Mouse (Mus musculus): ENCODE measurements around the gene Kcng3. TPM values are rescaled to one million over a fixed set of nuclear protein-coding genes. Genes with fewer than 3 reads are reported as not detected.

Gene Kcng3
- polyA plus RNA-seq, 1 experiment from 2014 or later = not detected

- H3K27me3 ChIP-seq (ENCODE audit: low read depth, poor library complexity, severe bottlenecking) = no peaks in the 10 kb centered on the region
- peak overlapping the region; percentile 43; the same call in 1 of the 2 replicates for H3K27ac ChIP-seq (replicated peaks)
- 59% methylated on average over 10 of the region's 10 CpGs for WGBS
- no peaks in the 10 kb centered on the region for H3K9me3 ChIP-seq (replicated peaks)
- H3K36me3 ChIP-seq = no peaks in the 10 kb centered on the region
- H3K4me3 ChIP-seq = no peak overlapping the region
- peak; percentile 55 for DNase-seq (ENCODE audit: low spot score)
- peaks cover 25% of the 10 kb centered on the region for H3K4me1 ChIP-seq
Measured at GRCm38 (mm10) chr17:83563703-83564111, 68.0 kb downstream of the Kcng3 start.

GRCm38 (mm10) chr17:83562153-83563010, 69.3 kb downstream of the Kcng3 start:
- WGBS = 90% methylated on average over 5 of the region's 5 CpGs
- Histone ChIP-seq H3K27ac (replicated peaks) (no peak overlapping the region), H3K27me3 (ENCODE audit: low read depth, poor library complexity, severe bottlenecking) (no peaks in the 10 kb centered on the region), H3K9me3 (replicated peaks) (no peaks in the 10 kb centered on the region), H3K4me1 (peaks cover 21% of the 10 kb centered on the region), H3K36me3 (no peaks in the 10 kb centered on the region), H3K4me3 (no peak overlapping the region)
- no peak for DNase-seq (ENCODE audit: low spot score)

GRCm38 (mm10) chr17:83559081-83559480, 72.6 kb downstream of the Kcng3 start:
- H3K4me1 ChIP-seq = peaks cover 10% of the 10 kb centered on the region
- no peaks in the 10 kb centered on the region for H3K27me3 ChIP-seq (ENCODE audit: low read depth, poor library complexity, severe bottlenecking)
- no peak overlapping the region for H3K4me3 ChIP-seq
- 68% methylated on average over 8 of the region's 8 CpGs for WGBS
- H3K9me3 ChIP-seq (replicated peaks) = no peaks in the 10 kb centered on the region
- DNase-seq (ENCODE audit: low spot score) = no peak
- H3K27ac ChIP-seq (replicated peaks) = no peak overlapping the region
- H3K36me3 ChIP-seq = no peaks in the 10 kb centered on the region

- H3K4me3 ChIP-seq = no peak overlapping the region
- no peaks in the 10 kb centered on the region for H3K36me3 ChIP-seq
- H3K9me3 ChIP-seq (replicated peaks) = no peaks in the 10 kb centered on the region
- no peak overlapping the region for H3K27ac ChIP-seq (replicated peaks)
- WGBS = 96% methylated on average over 11 of the region's 11 CpGs
- no peaks in the 10 kb centered on the region for H3K27me3 ChIP-seq (ENCODE audit: low read depth, poor library complexity, severe bottlenecking)
- DNase-seq (ENCODE audit: low spot score) = no peak
- H3K4me1 ChIP-seq = peaks cover 6% of the 10 kb centered on the region
Measured at GRCm38 (mm10) chr17:83555836-83556235, 75.9 kb downstream of the Kcng3 start.

GRCm38 (mm10) chr17:83554997-83555396, 76.7 kb downstream of the Kcng3 start:
- WGBS = 89% methylated on average over 7 of the region's 7 CpGs
- DNase-seq (ENCODE audit: low spot score) = no peak

GRCm38 (mm10) chr17:83548501-83549233, 83.0 kb downstream of the Kcng3 start:
- Histone ChIP-seq H3K4me1 (peaks cover 42% of the 10 kb centered on the region), H3K4me3 (no peak overlapping the region), H3K27ac (replicated peaks) (peak overlapping the region; percentile 10), H3K36me3 (no peaks in the 10 kb centered on the region), H3K9me3 (replicated peaks) (no peaks in the 10 kb centered on the region), H3K27me3 (ENCODE audit: low read depth, poor library complexity, severe bottlenecking) (peaks cover 60% of the 10 kb centered on the region)
- WGBS = 17% methylated on average over 12 of the region's 12 CpGs
- DNase-seq (ENCODE audit: low spot score) = peak; percentile 55

More at GRCm38 (mm10) chr17:83554997-83555396, 76.7 kb downstream of the Kcng3 start:
- Histone ChIP-seq H3K4me1 (peaks cover 6% of the 10 kb centered on the region), H3K27ac (replicated peaks) (no peak overlapping the region), H3K9me3 (replicated peaks) (no peaks in the 10 kb centered on the region), H3K36me3 (no peaks in the 10 kb centered on the region), H3K27me3 (ENCODE audit: low read depth, poor library complexity, severe bottlenecking) (no peaks in the 10 kb centered on the region), H3K4me3 (no peak overlapping the region)

GRCm38 (mm10) chr17:83547145-83547544, 84.5 kb downstream of the Kcng3 start:
- no peaks in the 10 kb centered on the region for H3K9me3 ChIP-seq (replicated peaks)
- peaks cover 42% of the 10 kb centered on the region for H3K4me1 ChIP-seq
- H3K27ac ChIP-seq (replicated peaks) = no peak overlapping the region
- WGBS = 41% methylated on average over 10 of the region's 10 CpGs
- no peak for DNase-seq (ENCODE audit: low spot score)
- no peaks in the 10 kb centered on the region for H3K36me3 ChIP-seq
- H3K4me3 ChIP-seq = no peak overlapping the region
- peaks cover 60% of the 10 kb centered on the region for H3K27me3 ChIP-seq (ENCODE audit: low read depth, poor library complexity, severe bottlenecking)

GRCm38 (mm10) chr17:83545756-83546742, 85.6 kb downstream of the Kcng3 start:
- Histone ChIP-seq H3K4me3 (peak overlapping the region; percentile 46), H3K36me3 (no peaks in the 10 kb centered on the region), H3K27me3 (ENCODE audit: low read depth, poor library complexity, severe bottlenecking) (peaks cover 61% of the 10 kb centered on the region), H3K9me3 (replicated peaks) (no peaks in the 10 kb centered on the region), H3K4me1 (peaks cover 42% of the 10 kb centered on the region), H3K27ac (replicated peaks) (0 out of 2 replicates have a peak overlapping the region, but pooled peaks have one; percentile 50)
- DNase-seq (ENCODE audit: low spot score) = peak; percentile 53
- 8% methylated on average over 35 of the region's 35 CpGs for WGBS

- H3K27ac ChIP-seq (replicated peaks) = no peak overlapping the region
- peaks cover 62% of the 10 kb centered on the region for H3K27me3 ChIP-seq (ENCODE audit: low read depth, poor library complexity, severe bottlenecking)
- 80% methylated on average over 6 of the region's 6 CpGs for WGBS
- no peak for DNase-seq (ENCODE audit: low spot score)
- peak overlapping the region; percentile 46 for H3K4me3 ChIP-seq
- H3K36me3 ChIP-seq = no peaks in the 10 kb centered on the region
- peaks cover 42% of the 10 kb centered on the region for H3K4me1 ChIP-seq
- no peaks in the 10 kb centered on the region for H3K9me3 ChIP-seq (replicated peaks)
Measured at GRCm38 (mm10) chr17:83545259-83545658, 86.4 kb downstream of the Kcng3 start.

- H3K27ac ChIP-seq (replicated peaks) = no peak overlapping the region
- H3K27me3 ChIP-seq (ENCODE audit: low read depth, poor library complexity, severe bottlenecking) = peaks cover 37% of the 10 kb centered on the region
- H3K4me3 ChIP-seq = no peak overlapping the region
- no peaks in the 10 kb centered on the region for H3K9me3 ChIP-seq (replicated peaks)
- DNase-seq (ENCODE audit: low spot score) = no peak
- no peaks in the 10 kb centered on the region for H3K36me3 ChIP-seq
- WGBS = 87% methylated on average over 2 of the region's 2 CpGs
- H3K4me1 ChIP-seq = peaks cover 20% of the 10 kb centered on the region
Measured at GRCm38 (mm10) chr17:83542424-83542823, 89.3 kb downstream of the Kcng3 start.

GRCm38 (mm10) chr17:83539262-83540037, 92.2 kb downstream of the Kcng3 start:
- no peak overlapping the region for H3K27ac ChIP-seq (replicated peaks)
- H3K36me3 ChIP-seq = no peaks in the 10 kb centered on the region
- H3K27me3 ChIP-seq (ENCODE audit: low read depth, poor library complexity, severe bottlenecking) = peaks cover 7% of the 10 kb centered on the region
- WGBS = 78% methylated on average over 12 of the region's 12 CpGs
- DNase-seq (ENCODE audit: low spot score) = no peak
- H3K4me1 ChIP-seq = no peaks in the 10 kb centered on the region; the same call in 1 of the 2 replicates
- H3K4me3 ChIP-seq = no peak overlapping the region
- H3K9me3 ChIP-seq (replicated peaks) = 0 out of 2 replicates have a peak, but pooled peaks cover 1% of the 10 kb centered on the region
